ENCODE assay signal across 11 mouse cellular contexts in the genomic region with DNA sequence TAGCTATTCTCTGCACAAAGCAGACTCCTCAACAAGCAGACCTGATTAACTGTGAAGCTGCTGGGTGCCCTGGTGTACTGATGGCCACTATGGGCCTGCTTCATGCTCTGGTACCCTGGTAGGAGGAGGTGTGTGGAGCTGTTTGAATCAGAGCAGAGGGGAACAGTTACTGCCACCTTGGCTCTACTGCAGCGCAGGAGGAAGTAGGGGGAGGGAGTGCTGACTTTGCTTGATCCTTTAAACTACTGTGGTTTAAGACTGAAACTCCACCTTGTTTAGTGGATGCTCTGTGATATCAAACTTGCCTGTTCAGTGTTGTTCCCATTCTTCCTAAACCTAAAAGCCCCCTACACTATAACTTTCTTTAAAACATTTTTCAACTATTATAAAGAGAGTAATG.
"Had no signal": no experiment of that assay in that cellular context is flagged by ENCODE, and none has a peak within 500 bp of the region (broad histone marks: within the 10 kb centered on the region; RNA-seq: fewer than 3 reads in every experiment).

No protein-coding gene starts in this region.

- DNase-seq: kidney, adult 11 months; kidney, postnatal 10 days; kidney, postnatal 4 days; lung, adult 18-20 months had no signal

- H3K27me3 ChIP-seq: limb, embryonic 13.5 days; midbrain, embryonic 15.5 days; neural tube, embryonic 12.5 days had no signal

- H3K27ac ChIP-seq: layer of hippocampus, adult 2 months; limb, embryonic 13.5 days; liver, embryonic 14.5 days; midbrain, embryonic 10.5 days; midbrain, embryonic 15.5 days; neural tube, embryonic 12.5 days; stomach, postnatal 0 days had no signal

- H3K4me1 ChIP-seq: limb, embryonic 13.5 days; midbrain, embryonic 10.5 days; midbrain, embryonic 15.5 days; neural tube, embryonic 12.5 days had no signal

- H3K4me3 ChIP-seq: layer of hippocampus, adult 2 months; limb, embryonic 13.5 days; midbrain, embryonic 10.5 days; midbrain, embryonic 15.5 days; neural tube, embryonic 12.5 days had no signal

- ATAC-seq: midbrain, embryonic 15.5 days had no signal
